Mouse (Mus musculus) gonadal fat pad, adult 2 months (tissue): Measurements from ENCODE around the gene Olfr885. TPM values are rescaled to one million over a fixed set of nuclear protein-coding genes. Genes with fewer than 3 reads are reported as not detected.

Experiments used
- DNase-seq: peaks from one replicate; pipeline ENCODE4 v3.0.0-alpha.2; 2012; ENCODE audit warnings: low read depth
- polyA plus RNA-seq: library from polyadenylated mRNA; depleted of rRNA; stranded (reverse); fragments of >200 nt; gene quantifications from 2 replicates; pipeline ENCODE4 v1.2.3, GENCODE M21; 2012; rRNA removed

Gene Olfr885
- polyA plus RNA-seq: not detected in 2 replicates

- no peak for DNase-seq
Observed at GRCm38 (mm10) chr9:38061022-38061421, at the start of gene Olfr885. Gene Olfr885 (plus strand): TSS chr9:38061322.

- DNase-seq: no peak
Observed at GRCm38 (mm10) chr9:38025508-38025907, 35.6 kb upstream of the Olfr885 start, which contains the start of gene Olfr883. Gene Olfr883 (plus strand): TSS chr9:38025808.

- DNase-seq: no peak
Observed at GRCm38 (mm10) chr9:38046255-38046654, 14.9 kb upstream of the Olfr885 start, which contains the start of gene Olfr884. Gene Olfr884 (plus strand): TSS chr9:38046555.

GRCm38 (mm10) chr9:38083772-38084171, 22.6 kb downstream of the Olfr885 start, which contains the start of gene Olfr887:
Gene Olfr887 (plus strand): TSS chr9:38084072.
- DNase-seq: no peak

GRCm38 (mm10) chr9:38107828-38108227, 46.7 kb downstream of the Olfr885 start, which contains the start of gene Olfr888:
Gene Olfr888 (plus strand): TSS chr9:38108128.
- no peak for DNase-seq

Other genes with a start within 250 kb of the Olfr885 start
- gene Olfr877, start 207.1 kb upstream of the Olfr885 start, polyA plus RNA-seq: 0.19 TPM in 1 of 2 replicates, not detected in the other
- not detected in 2 replicates for gene Olfr145, start 164.6 kb upstream of the Olfr885 start, polyA plus RNA-seq
- not detected in 2 replicates for gene Olfr878, start 143.5 kb upstream of the Olfr885 start, polyA plus RNA-seq
- gene Olfr881, start 69.5 kb upstream of the Olfr885 start, polyA plus RNA-seq: not detected in 2 replicates
- not detected in 2 replicates for gene Olfr883, start 35.5 kb upstream of the Olfr885 start, polyA plus RNA-seq
- not detected in 2 replicates for gene Olfr884, start 14.8 kb upstream of the Olfr885 start, polyA plus RNA-seq
- gene Olfr887, start 22.8 kb downstream of the Olfr885 start, polyA plus RNA-seq: not detected in 2 replicates
- gene Olfr888, start 46.8 kb downstream of the Olfr885 start, polyA plus RNA-seq: not detected in 2 replicates
- not detected in 2 replicates for gene Olfr889, start 53.9 kb downstream of the Olfr885 start, polyA plus RNA-seq
- gene Olfr890, start 81.2 kb downstream of the Olfr885 start, polyA plus RNA-seq: not detected in 2 replicates
- gene Olfr891, start 119.5 kb downstream of the Olfr885 start, polyA plus RNA-seq: not detected in 2 replicates
- gene Olfr893, start 147.0 kb downstream of the Olfr885 start, polyA plus RNA-seq: not detected in 2 replicates
- not detected in 2 replicates for gene Olfr894, start 156.7 kb downstream of the Olfr885 start, polyA plus RNA-seq
- gene Olfr143, start 191.5 kb downstream of the Olfr885 start, polyA plus RNA-seq: not detected in 2 replicates
- not detected in 2 replicates for gene Olfr895, start 206.5 kb downstream of the Olfr885 start, polyA plus RNA-seq
- gene Olfr896-ps1, start 229.8 kb downstream of the Olfr885 start, polyA plus RNA-seq: not detected in 2 replicates